Mouse (Mus musculus): ENCODE measurements at regions not wholly inside any gene's neighbourhood (a gene's known extent, or its start where the extent isn't known, plus 50 kb on each side); places are given as distances from the start of the nearest gene placed in this dataset.
A peak's percentile ranks its signal among the peaks of the same experiment; 100 is the strongest.

DNA sequence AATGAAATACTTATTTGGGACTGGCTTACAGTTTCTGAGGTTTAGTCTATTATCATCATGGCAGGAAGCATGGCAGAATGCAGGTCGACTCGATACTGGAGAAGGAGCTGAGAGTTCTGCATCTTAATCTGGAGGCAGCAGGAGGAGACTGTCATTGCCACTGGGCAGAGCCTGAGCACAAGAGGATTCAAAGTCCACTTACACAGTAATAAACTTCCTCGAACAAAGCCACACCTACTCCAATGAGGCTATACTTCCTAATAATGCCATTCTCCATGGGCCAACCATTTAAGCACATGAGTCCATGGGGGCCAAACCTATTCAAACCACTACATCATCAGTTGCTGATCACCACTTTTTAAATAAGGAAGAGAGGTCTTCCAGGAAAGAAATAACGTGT lies 393.5 kb downstream of the Gja1 start:
- no peak for DNase-seq (ENCODE audit: low spot score in 2 of 2)

DNA sequence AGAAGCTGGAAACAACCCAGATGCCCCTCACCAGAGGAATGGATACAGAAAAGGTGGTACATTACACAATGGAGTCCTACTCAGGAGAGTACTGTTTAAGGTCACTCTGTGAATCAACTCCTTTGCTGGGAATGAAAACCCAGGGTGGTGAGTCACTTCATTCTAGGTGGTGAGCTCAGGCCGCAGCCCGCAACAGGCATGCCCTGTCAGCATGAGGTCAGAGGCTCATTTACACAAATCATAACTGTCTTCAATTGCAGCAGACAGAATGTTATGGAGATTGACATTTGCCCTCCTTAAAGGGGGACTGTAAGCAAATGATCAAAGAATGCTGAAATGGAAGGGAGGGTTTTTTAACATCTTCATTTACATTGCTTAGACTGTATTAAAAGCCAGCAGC lies 405.1 kb downstream of the Gja1 start:
- DNase-seq (ENCODE audit: low spot score in 2 of 2): no peak

DNA sequence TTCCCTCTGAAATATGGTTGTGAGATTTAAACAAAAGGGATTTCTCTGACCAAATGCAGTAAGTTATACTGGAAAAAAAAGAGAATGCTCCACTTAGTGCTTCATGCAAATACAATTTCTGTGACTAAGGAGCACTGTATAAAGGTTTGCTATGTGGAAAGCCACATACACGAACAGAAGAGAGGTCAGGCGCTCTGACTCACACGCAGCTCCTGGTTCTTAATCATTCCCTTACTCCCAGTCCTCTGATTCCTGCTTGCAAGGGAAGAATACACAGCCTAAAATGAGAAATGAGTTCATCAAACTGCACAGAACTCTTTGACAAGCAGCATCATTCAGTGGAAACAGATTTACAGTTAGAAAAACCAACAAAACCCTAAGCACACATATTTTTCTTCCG lies 406.8 kb downstream of the Gja1 start:
- DNase-seq (ENCODE audit: low spot score in 2 of 2): no peak

DNA sequence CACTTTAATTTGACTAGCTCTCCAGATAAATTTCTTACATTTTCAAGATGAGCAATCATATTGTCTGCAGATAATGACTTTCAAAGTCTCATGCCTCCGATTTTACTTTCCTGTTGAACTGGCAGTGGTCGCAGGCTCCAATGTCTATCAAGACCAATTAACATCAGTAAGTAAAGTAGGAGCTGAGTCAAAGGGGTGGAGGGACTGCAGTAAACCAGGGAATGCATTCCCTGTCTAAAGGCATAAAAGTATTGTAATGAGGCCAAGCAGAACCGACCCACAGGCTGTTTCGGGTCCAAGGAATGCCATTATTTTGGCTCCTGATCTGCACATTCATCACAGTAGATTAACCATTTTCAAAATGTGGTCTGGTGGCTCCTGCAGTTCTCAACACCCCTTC lies 411.0 kb downstream of the Gja1 start:
- DNase-seq (ENCODE audit: low spot score in 2 of 2): no peak

DNA sequence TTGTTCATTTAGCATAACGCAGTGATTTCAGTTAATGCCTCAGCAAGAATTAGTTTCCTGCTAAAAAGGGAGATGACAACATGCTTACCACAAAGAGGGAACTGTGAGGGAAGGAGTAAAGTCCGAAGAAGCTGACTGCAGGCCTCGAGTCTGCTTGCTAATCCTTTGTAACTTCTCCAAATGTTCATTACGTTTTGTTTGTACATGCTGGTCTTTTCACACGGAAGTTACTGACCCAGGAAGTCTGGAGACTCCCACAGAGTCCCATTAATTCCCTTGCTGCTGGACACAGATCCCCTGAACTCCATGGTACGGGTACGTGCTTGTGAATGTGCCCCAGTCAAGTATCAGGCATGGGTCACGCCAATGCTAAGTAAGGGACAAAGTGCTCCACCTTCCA lies 415.9 kb downstream of the Gja1 start:
- no peak for DNase-seq (ENCODE audit: low spot score in 2 of 2)

DNA sequence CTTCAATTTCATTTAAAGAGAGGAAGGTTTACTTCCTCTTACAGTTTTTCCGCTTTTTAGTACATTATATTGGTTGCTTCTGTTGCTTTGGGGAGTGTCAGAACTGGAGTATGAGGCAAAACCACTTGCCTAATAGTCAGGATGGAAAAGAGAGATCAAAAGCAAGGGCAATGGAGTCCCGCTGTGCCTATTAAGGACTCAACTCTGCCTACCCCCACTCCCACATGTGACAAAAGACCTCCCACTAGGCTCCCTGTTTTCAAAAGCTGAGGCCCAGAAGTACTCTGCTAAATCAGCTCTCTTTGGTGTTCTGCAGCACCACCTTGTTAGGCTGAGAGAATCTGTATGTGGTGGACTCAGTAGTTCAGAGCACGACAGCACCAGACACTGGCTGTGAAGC lies 418.3 kb downstream of the Gja1 start:
- no peak for DNase-seq (ENCODE audit: low spot score in 2 of 2)

DNA sequence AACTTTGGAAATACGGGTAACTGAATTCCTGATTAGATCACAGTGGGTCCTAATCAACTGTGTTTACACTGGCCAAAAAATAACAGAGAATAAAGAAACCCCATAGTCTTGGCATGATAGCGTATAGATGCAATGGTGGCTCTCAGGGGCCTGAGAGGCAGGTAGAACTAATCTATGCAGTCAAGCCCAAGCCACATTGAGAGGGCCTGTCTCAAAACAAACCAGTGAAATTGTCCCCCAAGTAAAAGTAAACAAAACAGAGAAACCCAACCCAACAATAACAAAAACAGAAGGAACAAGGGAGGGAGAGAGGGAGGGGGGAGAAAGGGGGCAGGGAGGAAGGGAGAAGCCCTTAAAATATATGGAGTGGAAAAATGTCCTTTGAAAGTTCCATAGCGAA lies 422.2 kb downstream of the Gja1 start:
- DNase-seq (ENCODE audit: low spot score in 2 of 2): no peak

DNA sequence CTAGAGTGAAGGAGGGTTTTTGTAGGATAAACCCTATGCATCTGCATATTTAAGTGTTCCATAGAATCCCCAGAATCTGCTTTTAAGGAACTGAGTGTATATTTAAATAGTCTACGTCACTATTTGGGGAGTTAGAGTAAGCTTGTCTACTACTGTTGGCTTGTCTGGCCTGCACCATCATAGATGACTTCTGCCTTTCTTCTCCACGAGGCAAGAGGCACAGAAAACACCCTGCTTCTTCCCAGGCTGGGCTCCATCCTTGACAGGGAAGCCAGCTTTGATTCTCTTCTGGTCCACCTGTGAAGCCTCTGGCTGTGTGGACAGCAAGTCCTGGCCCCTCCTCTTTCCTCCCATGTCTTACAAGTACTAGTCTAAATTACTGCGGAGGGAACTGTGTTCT lies 422.6 kb downstream of the Gja1 start:
- DNase-seq (ENCODE audit: low spot score in 2 of 2): no peak

DNA sequence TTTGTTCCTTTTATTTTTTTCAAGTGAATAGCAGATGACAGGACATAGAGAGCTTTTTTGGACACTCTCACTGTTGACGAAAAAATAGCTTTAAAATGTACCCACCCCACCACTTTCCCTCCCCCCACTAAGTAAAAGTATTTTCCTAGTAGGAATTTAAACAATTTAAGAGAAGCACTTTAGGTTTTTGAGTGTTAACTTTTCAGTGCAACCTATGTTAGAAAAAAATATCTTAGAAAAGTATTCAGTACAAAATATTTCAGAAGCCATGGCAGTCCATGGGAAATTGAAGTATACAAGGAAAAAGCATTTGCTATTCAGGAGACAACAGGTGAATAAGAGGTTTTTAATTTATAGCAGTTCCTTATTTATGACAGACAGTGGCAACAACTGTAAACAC lies 431.9 kb downstream of the Gja1 start:
- no peak for DNase-seq (ENCODE audit: low spot score in 2 of 2)

DNA sequence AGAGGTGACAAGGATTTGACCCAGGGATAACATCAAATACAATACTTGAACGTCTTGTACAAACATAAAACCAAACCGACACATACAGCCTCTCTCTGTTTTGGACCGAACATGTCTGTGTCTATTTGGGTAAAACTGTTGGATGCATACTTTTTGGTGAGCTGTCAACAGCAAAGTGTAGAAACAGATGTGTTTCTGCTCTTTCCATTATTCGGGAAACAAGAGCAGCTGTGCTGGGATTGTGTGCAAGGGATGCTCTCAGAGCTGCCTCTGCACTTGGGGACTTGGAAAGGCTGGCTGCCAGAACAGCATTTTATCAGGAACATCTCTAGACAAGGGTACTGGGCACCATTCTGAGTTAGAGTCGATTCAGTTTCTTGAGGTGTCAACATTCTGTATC lies 445.0 kb downstream of the Gja1 start:
- DNase-seq (ENCODE audit: low spot score in 2 of 2): no peak

DNA sequence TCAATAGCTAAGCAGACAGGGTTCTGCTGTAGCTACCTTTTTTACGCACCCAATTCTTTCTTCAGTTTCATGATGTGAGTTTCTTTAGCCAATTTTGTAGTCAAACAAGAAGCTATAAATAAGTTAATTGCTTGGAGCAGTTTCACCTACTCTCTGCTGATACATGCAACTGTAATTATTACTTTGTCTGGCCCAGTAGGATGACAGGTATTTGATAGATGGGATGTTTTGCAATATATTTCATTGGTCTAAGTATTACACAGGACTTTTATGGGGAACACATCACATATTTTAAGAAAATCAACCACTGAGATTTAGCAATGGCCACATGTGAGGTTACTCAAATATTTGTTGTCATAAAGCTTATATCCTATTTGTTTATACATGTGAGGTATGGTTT lies 454.2 kb downstream of the Gja1 start:
- DNase-seq (ENCODE audit: low spot score in 2 of 2): no peak

DNA sequence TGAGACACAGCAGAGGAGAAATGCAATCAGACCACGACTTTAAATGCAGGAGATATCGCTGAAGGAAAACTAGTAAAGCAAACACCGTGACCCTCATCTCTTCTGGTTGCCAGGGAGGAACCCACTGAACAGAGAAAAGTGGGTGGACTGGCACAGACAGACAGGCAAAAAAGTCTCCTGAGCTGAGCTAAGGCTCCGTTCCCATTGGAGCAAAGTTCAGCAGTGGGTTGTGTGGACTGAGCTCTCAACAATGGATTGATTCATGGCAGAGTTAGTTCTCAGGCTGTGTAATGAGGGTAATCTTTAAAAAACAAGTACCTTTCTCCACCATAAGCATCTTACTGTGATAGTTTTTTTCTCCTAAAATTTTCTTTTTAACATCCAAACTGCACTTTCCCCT lies 454.8 kb downstream of the Gja1 start:
- no peak for DNase-seq (ENCODE audit: low spot score in 2 of 2)

DNA sequence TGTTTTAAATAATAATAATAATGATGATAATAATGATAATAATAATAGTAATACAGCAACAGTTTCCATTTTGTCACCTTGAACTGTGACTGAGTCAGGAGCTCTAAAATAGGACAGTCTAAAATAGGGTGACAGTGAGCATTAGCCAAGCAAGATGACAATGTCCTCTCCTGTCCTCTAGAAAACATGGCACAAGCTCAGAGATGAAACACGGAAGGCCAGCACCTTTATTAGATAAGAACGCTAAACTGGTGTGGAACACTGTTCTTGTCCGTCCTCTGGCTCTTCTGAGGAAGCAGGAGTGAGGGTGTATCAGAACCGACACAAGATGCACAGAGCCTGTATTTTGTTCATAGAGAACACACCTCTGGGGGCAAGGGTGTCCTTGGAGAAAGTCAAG lies 459.0 kb downstream of the Gja1 start:
- no peak for DNase-seq (ENCODE audit: low spot score in 2 of 2)

DNA sequence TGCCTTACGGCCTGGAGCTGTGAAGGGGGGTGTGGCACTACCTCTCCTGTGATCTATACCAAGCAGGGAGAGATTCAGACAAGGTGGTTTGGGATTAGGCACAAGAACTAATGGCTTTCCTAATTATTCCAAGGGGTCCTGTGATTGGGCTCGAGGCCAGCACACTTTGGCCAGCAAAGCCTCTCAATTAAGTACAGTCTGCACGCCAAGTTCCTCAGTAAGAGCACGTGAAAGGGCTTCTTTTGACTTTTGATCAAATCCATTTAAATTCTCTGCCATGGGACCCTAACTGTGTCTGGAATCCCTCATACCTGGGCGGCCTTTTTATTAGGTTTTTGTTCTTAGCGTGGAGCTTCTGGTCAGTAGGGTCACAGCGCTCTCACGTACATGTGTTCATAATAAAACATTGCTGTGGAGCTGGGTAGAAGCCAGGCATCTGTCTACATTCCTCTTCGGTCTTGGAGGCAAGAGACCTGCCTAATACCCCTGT lies 461.9 kb downstream of the Gja1 start:
- DNase-seq (ENCODE audit: low spot score in 2 of 2): peak; percentile 41 to 66

DNA sequence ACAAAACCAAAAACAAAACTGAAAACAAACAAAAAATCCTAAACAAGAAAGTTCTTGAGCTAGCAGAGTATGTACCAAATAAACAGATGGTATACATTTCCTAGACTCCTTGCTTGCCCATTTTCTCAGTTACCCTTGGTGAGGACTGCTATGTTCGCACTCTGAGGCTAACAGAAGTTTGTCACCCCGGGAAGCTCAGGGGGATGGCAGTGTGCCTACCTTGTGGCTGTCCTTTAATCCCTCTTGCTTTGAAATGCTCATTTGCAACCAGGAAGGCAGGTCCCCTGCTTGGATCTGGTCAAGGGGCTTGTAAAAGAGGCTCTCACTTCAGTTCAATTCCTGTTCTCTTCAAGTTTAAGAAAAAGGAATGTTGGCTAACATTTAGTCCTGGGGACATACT lies 462.4 kb downstream of the Gja1 start:
- DNase-seq (ENCODE audit: low spot score in 2 of 2): peak; percentile 45 to 64

DNA sequence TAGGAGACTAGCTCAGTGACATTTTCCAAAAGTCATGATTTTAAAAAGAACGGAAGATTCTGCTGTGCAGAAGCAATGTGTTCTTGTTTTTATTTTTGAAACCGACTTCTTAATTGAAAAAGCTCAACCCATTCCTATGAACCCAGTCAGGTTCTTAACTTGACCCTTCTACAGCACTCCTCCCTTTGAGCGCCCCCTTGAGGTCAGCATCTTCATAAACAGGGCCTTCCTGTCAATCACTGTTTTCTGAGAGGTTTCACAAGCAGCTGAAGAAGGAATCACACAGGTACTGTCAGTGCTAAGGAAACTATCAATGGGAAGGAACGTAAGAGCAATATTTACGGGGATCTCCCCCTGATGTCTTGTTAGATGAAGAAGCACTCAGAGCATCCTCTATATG lies 463.6 kb downstream of the Gja1 start:
- peak; percentile 36 to 60 for DNase-seq (ENCODE audit: low spot score in 2 of 2)

DNA sequence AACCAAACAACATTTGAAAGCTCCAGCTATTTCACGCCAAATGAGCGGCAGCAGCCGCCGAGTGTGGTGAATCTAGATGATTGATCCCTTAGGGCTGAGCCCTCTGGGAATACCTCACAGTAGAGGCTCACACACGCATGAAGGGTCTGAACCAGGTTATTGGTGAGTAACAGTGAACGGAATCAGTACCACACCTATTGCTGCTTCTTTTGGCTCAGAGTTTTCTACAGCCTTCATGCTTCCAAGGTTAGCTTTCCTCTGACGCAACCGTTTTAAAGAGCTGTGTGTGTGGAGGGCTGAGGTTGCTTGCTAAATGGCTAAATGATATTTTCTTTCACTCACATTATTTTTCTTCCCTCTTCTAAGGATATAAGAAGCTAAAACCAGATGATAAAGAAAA lies 464.4 kb downstream of the Gja1 start:
- DNase-seq (ENCODE audit: low spot score in 2 of 2): no peak

DNA sequence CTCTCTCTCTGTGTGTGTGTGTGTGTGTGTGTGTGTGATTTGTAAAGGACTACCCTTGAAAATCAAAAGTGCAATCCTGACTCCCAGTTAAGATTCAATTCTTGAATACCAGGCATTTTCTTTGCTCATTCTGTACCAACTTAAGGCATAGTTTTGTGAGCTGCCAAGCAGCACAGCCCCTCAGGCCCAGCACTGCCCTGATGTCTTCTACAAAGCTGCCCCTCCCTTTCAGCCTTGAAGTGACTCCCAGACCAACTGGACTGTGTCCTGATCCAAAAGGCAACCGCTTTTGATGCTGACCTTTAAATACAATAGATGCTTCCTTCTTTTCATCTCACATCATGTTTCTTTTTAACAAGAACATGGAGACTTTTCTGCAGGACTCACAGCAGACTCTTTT lies 464.8 kb downstream of the Gja1 start:
- no peak for DNase-seq (ENCODE audit: low spot score in 2 of 2)

DNA sequence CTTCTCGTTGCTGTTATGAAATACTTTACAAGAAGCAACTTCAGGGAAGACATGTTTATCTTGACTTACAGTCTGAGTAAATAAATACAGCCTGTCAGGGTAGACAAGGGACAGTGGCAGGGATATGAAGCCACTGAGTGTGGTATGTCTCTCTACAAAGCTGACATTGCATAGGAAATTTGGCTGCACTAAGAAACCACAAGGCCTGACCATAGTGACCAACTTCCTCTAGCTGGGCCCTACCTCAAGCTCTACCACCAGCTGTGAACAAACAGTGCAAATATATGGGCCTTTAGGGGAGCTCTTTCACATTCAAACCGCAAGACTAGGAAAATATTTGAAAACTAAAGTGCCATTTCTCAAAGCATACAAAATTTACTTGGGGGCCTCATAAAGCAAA lies 475.4 kb downstream of the Gja1 start:
- no peak for DNase-seq (ENCODE audit: low spot score in 2 of 2)

DNA sequence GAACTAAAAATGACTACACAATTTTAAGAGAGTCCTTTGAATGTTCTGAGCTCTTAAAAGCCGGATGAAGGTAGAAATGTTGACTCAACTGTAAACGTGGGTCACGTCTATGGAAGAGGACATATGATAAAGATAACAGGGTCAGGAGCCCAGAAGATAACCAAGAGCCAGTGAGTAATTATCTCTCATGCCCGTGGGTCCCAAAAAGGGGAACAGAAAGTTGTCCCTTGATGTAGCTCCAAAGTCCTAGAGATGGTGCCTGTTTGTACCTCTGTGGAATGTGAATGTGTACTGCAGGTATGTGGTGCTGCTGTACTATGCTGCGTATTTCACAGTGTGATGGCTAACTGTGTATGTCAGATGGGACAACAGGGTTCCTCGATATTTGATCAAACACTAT lies 479.1 kb downstream of the Gja1 start:
- no peak for DNase-seq (ENCODE audit: low spot score in 2 of 2)

DNA sequence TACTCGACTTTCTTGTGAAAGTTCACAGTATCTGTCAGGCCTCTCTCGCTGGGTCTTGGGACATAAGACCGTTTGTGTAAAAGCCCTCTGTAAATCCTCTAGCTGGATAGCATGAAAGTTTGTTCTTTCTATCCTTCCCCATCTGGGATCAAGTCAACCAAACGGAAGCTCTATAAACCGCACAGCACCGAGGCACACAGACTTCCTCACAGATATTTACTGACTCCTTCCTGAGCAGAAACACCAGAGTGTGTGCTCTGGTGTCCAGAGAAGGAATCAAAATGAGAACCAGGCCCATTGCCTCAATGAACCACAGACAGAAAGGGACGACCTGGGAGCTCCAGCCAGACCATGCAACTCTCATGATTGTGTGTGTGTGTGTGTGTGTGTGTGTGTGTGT lies 502.6 kb downstream of the Gja1 start:
- no peak for DNase-seq (ENCODE audit: low spot score in 2 of 2)

DNA sequence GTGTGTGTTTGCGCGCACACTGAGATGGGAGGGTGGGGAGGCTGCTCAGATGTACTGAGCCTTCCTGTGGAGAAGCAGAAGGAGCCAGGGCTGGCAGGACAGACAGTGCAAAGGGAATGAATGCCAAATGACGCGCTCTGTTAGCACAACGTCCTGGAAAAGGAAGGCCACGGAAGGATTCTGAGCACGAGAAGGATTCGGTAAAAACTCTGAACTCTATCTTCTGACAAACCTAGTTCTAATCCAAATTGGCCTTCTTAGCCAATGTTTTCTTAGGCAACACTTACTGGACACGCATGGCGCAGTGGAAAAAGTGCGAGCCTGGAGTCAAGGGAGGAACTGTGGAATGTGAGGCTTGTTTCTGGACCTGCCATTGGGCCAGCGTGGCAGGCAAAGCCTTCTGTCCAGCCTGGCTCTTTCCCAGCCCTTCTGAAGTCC lies 503.0 kb downstream of the Gja1 start:
- peak; percentile 38 to 44 for DNase-seq (ENCODE audit: low spot score in 2 of 2)

DNA sequence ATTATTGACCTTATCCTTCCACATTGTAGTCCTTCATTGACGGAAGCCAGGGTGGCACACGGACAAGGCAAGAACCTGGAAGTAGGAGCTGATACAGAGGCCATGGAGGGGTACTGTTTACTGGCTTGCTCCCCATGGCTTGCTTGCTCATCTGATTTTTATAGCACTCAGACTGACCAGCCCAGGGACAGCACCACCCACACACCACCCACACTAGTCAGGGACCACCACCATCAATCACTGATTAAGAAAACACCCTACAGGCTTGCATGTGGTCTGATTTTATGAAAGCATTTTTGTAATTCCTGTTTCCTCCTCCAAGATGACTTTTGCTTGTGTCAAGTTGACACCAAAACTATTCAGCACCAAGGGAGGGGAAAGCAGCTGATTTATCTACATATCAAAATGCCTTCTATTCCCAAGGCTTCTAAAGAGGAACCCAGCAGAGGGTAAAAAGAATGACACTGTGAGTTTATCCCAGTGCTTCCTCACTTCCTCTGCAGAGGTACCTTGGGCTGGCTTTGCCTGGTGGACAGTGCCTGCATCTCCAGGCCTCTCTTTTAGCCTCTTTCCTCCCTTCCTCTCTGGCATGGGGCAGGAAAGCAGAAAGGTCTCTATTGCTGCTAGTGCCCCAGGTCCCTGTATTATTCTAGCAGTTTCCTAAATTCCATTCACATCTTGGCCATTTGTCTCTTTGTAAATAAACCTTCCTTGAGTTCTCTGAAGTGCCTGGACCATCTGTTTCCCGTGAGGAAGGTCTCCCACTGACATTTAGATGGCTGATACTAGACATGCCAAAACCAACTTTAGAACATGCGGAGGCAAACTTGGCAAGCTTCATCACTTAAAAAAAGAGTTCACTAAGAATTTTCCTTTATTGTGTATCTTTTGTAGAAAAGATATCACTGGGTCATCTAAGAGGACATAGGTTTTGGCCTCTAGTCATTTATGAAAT lies 507.6 kb downstream of the Gja1 start:
- DNase-seq (ENCODE audit: low spot score in 2 of 2): no peak

Measured in layer of hippocampus, postnatal 10 days (tissue).